Mouse (Mus musculus): ENCODE results near the gene BC034090.
A peak's percentile ranks its signal among the peaks of the same experiment; 100 is the strongest.
"Not testable (repeated sequence)": the region's sequence is repeated elsewhere in the genome, so short reads cannot be mapped to it uniquely, and the experiment has no call there.

The BC034090 gene

GRCm38 (mm10) chr1:155243797-155244770 is at the start of gene BC034090:
Gene BC034090, minus strand, starts transcription at chr1:155244444.
- DNase-seq (ENCODE audit: extremely low spot score) = peak; percentile 86

DNA sequence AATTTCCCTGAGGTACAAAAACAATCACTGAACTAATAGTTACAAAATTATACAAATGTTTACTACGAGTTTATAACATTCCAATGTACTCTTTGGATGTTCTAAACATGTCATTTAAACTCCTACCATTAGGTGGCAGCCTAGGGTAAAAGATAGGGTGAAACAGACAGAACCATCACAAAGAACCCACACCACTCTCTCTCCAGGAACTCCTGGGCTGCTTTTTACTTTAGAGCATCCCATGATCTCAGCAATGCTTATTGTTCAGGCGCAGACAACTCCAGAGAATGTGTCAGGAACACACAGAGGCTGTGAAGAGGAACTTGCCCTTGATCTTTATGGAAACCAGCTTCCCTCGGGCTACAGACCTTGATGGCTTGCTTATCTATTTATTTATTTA is 49.2 kb upstream of the BC034090 start:
- DNase-seq (ENCODE audit: extremely low spot score) = peak; percentile 77

DNA sequence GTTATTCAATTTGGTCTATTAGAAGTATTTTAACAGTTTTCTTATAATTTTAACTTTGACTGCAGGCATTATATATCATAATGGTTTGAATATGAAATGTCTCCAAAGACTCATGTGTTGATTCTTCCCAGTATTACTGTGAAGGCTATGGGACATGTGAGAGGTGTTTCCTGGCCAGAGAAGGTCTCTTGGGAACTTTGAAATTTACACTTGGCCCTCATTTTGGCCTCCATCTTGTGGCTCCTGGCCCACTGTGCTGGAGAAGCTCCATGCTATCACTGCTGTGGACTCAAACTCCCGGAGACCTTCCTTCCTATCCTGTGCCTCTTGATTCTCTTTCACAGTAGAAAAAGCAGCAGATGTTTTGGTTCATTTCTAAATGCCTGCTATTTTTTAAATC is 45.2 kb upstream of the BC034090 start:
- no peak for DNase-seq (ENCODE audit: extremely low spot score)

DNA sequence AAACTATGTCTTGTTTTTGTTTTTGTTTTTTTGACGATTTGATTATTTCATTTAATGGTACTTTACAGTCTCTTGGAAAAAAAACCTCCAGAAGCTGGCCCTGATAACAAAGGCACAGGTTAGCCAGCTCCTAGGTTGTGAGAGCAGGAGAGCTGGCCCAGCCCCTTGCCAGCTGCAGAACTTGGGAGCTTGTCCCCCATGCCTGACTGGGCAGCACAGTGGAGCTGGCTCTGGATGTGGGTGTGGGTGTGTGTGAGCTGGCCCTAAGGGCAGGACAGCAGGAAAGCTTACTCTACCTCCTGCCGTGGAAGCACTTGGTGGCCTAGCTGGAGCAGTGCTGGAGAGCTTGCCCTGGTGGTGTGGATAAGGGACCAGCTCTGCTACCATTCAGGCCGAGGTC is 43.8 kb upstream of the BC034090 start:
- DNase-seq (ENCODE audit: extremely low spot score) = no peak

DNA sequence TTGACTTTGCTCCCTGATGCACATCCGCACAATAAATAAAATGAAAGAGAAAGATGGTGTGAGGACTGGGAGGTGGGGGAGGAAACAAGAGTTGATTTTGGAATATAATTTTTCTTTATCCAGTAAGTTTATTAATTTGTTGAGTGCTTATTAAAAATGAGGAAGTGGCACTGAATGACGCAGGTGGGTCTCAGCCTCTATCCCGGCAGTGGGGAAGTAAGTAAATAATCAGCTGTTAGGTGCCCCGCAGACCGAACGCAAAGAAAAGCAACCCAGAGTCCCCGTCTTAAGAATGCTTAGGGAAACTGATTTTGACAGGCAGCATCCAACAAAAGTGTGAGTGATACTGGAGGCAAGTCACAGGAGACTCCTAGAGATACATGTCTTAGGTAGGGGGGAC is 39.6 kb upstream of the BC034090 start:
- no peak for DNase-seq (ENCODE audit: extremely low spot score)

DNA sequence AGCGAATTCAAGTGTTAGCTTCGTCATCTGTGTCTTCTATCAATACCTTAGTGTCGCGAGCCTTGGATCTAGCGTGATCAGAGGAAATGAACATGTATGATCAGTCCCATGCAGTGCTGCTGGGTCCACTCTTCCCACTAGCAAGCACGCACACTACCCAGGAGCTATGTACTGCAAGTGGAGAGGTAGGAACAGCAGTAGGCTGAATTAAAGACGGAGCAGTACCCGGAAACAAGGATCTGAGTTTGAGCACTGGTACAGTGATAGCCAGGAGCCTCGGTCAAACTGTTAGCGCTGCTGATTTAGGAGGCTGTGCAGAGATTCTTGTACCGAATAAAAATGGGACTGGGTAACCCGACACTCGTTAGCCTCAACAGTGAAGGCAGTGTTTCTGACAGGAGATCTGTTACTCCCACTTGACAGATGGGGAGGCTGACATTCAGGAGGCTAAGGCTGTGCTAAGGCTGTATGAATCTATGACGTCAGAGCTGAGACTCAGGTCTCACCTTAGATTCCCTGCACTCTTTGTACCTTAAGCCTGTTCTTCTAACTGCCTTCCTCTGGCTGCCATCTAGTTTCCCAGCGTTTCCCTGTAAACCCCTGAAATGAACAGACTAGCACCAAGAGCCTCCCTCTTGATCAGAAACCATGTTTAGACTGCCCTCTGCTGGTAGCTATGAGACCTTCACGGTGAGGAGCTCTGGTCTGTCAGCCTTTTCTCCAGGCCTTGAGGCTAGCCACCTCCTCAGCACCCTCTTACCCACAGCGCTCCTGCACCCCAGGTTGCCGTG is 37.0 kb upstream of the BC034090 start:
- peak; percentile 76 for DNase-seq (ENCODE audit: extremely low spot score)

DNA sequence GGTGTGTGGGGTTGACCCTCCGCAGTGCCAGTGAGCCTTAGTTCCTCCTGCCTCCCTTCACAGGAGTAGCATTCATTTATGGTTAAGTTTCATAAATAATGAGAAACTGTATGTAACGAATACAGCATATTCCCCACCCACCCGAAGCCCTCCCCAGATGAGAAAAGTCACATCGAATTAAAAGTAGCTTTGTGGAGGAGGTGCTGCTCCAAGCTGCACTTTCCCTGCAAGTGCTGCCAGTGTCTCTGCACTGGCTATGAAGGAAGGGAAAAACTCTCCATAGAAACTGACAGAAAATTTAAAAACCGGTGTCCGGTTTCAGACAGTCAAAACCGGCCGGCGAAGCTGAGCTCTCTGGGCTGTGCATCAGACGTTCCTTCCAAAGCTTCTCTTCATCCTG is 36.1 kb upstream of the BC034090 start:
- no peak for DNase-seq (ENCODE audit: extremely low spot score)

DNA sequence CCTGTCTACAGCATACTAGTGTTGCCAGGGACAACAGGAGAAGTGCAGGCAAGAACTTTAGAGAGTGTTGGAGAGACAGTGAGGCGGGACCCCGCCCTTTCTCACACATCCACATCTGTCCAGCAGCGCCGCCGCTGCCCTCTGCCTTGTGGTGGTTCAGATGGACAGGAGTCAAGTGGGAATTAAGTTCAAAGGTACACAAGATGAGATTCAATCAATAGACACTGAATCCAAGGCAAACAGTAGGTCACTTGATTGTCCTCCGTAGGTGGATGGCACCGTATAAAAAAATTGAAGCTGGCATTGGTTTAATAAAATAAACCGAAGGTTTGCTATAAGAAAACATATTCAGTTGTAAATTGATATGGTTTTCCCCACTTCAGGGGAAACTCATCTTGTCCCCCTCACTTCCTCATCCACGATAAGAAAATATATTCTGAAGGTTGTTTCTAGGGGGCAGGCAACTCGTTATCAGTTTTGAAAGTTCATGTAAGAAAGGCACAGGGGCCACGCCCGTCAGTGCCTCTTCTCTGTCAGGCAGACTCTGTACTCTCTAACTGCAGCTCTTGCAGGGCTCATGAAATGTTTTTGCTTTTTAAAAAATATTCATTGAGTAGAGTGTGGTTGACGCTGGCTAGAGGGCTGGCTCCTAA is 32.3 kb upstream of the BC034090 start:
- no peak for DNase-seq (ENCODE audit: extremely low spot score)

- no peak for DNase-seq (ENCODE audit: extremely low spot score)
These were observed 31.5 kb upstream of the BC034090 start for GRCm38 (mm10) chr1:155275793-155276192.

- no peak for DNase-seq (ENCODE audit: extremely low spot score)
These were observed 30.7 kb upstream of the BC034090 start for GRCm38 (mm10) chr1:155274976-155275375.

DNA sequence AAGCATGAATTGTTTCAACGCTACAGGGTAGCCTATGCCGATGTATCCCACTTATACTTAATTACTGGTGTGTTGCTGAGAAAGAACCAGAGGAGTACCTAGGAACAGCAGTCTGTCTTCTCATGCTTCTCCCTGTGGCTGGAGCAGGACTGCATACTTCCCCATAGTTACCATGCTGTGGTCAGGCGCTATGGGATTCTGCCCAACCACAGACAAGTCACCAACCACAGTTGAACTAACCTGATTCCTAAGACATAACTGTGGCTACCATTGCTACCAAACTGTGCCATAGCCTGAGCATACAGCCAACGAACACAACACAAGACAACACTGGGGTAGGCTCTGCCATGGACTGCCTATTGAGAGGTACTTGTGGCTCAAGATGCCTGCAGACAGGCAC is 28.7 kb upstream of the BC034090 start:
- DNase-seq (ENCODE audit: extremely low spot score) = no peak

DNA sequence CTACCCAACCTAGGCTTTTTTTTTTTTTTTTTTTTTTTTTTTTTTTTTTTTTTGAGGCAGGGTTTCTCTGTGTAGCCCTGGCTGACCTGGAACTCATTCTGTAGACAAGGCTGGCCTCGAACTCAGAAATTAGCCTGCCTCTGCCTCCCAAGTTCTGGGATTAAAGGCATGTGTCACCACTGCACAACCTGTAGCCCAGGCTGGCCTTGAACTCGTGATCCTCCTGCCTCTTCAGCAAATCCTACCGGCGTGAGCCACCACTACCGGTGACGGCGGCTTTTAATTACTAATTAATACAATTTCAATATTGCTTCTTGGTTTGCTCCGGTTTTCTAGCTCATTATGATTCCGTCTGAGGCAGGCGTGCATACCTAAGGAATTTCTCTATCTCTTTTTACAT is 18.3 kb upstream of the BC034090 start:
- DNase-seq (ENCODE audit: extremely low spot score) = not testable (repeated sequence)

- no peak for DNase-seq (ENCODE audit: extremely low spot score)
These were observed 10.1 kb upstream of the BC034090 start for GRCm38 (mm10) chr1:155254309-155254708.

GRCm38 (mm10) chr1:155253126-155253525 is 8.9 kb upstream of the BC034090 start:
- DNase-seq (ENCODE audit: extremely low spot score) = no peak

DNA sequence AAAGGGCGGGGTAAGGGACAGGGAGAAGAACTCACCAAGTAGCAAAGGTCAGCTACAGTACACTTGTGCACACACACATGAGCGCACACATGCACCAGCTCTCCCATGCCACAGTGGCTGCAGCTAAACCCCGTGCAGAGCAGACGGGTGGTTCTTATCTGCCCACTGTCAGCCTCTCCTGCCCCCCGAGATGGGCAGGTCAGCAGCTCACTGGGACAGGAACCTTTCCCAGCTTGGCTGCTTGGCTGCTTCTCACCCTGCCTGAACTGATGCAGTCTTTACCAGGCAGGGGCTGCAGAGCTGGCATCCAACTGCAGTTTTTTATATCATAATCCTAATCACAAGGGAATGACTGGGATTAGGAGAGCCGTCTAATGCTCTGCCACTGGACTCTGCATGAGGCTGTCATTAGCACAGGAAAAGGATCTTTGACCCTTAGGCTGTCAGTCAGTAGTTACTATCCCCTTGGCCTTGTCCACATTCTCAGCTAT is 8.4 kb upstream of the BC034090 start:
- no peak for DNase-seq (ENCODE audit: extremely low spot score)

- no peak for DNase-seq (ENCODE audit: extremely low spot score)
These were observed 7.4 kb upstream of the BC034090 start for GRCm38 (mm10) chr1:155251596-155251995.

DNA sequence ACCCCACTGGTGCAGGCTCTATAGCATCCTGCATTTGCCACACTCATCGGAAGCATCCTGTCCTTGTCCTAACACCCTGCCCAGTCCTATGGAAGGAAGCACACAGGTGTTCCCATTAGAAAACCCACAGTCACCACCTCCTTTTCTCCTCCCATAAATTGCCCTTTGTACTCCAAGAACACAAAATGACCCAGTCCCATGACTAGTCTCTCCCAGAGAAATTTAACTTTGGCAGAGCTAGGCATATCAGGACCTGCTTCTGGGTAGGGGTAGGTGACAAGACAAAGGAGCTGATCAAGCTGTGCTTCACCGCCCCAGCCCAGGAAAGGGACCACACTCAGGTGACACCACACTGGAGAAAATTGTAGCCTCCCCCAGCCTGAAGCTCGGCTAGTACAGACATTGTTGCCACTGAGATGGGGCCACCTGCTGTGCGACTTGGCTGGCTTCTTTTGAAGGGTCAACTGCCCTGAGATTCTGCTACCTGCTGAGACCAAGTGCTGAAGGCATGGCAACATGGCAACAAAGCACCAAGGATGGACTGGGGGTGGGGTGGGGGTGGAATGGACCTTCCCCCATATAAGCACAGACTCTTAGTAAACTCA is 6.4 kb upstream of the BC034090 start:
- no peak for DNase-seq (ENCODE audit: extremely low spot score)

DNA sequence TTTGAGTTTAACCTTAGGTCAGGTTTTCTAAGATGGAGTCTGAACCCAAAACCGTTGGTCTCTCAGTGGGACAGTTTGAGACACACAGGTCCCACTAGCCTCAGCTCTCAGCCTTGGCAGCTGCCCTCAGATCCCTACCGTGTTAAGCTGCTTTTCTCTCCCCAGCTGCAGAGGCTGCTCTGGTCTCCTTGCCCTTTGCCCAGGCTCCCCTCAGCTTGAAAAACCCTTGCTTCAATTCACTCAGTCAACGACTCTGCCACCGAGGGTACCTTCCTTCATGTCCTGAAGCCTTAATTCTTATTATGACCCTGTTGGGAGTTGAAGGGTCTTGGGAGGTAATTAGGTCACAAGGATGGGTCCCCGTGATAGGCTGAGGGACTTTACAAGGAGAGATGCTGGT is 5.7 kb upstream of the BC034090 start:
- DNase-seq (ENCODE audit: extremely low spot score) = no peak

GRCm38 (mm10) chr1:155248041-155248440 is 3.8 kb upstream of the BC034090 start:
- no peak for DNase-seq (ENCODE audit: extremely low spot score)

DNA sequence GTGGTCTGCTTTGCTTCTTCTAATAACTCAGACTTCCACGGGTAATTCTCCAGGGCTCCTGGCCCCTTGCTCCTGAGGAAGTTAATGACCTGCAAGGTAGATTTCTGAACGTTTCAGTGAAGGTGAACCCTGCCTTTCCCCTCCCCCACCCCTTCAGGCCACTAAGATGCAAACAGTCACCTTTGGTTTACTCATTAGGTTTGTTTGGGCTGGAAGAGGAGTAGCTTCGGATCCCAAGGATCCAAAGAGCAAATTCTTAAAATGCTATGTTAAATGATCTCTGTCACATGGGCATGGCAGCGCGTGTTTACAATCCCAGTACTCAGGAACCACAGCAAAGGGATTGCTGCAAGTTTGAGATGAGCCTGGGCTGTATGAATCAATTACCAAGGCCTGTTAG is 3.2 kb upstream of the BC034090 start:
- DNase-seq (ENCODE audit: extremely low spot score) = no peak

DNA sequence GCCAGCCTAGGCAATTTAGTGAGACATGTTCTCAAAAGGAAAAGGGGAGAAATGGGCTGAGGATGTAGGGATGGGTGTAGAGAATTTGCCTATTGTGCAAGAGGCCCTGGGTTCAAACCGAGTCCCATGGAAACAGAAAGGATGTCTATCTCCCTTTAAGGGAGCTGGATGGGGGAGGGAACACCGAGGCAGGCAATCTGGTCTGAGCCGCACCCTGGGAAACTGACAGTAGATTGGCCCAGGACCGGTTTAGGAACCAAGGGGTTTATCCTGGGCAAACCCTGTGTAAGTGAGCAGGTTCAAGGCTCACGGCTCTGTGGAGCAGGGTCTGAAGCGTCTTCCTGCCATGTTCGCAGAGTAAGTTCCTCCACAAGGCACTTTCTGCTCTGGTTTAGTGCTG is 1.3 kb upstream of the BC034090 start:
- DNase-seq (ENCODE audit: extremely low spot score) = no peak

DNA sequence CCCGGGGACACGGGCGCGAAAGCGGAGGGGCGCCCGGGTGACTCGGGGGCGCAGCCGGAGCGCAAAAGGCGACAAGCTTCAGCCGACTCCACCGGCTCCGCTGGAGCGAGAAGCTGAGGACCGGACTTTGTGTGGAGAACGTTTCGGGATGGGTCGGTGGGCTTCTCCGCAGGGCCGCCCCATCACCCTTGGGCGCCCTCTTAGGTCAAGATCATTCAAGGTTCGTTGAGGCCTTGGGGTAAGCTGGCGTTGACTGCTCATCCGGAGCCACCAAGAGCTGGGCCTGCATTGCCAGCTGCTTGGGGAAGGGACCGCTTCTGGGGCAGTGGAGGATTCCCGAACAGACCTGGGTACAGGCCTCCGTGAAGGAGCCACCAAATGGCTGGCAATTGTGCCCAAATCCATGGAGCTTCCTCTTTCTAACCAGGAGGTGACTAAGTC is 547 bp upstream of the BC034090 start:
- no peak for DNase-seq (ENCODE audit: extremely low spot score)
